Mouse (Mus musculus) G1E (cell line): ENCODE data around the gene Fer. TPM values are rescaled to one million over a fixed set of nuclear protein-coding genes. Genes with fewer than 3 reads are reported as not detected.

Experiments
- ATAC-seq: 2 replicates; pipeline ENCODE4 v1.8.0; 2016; ENCODE audit warnings: mild to moderate bottlenecking; ENCODE audit not compliant: insufficient number of reproducible peaks, poor library complexity, low FRiP score, severe bottlenecking; ENCODE audit errors: extremely low read depth
- DNase-seq: peaks from one replicate; pipeline ENCODE4 v3.0.0; 2012; ENCODE audit warnings: low spot score
- H3K27me3 ChIP-seq: 2 replicates; pipeline ENCODE4 v1.6.1; 2012; ENCODE audit warnings: mild to moderate bottlenecking, low read length, inconsistent platforms; ENCODE audit not compliant: insufficient read depth
- H3K36me3 ChIP-seq: replicated peaks from 2 replicates; pipeline ENCODE3; 2012; ENCODE audit warnings: mild to moderate bottlenecking, inconsistent platforms
- H3K4me1 ChIP-seq: 2 replicates; pipeline ENCODE4 v1.6.1; 2012; ENCODE audit warnings: low read depth, low read length, inconsistent platforms, mixed read lengths; ENCODE audit not compliant: insufficient read depth
- H3K4me3 ChIP-seq: 2 replicates; pipeline ENCODE4 v1.5.1; 2012; ENCODE audit warnings: low read depth, mild to moderate bottlenecking, inconsistent platforms, low read length, moderate library complexity, mixed read lengths
- H3K9me3 ChIP-seq: replicated peaks from 2 replicates; pipeline ENCODE4 v1.6.1; 2012; ENCODE audit warnings: inconsistent platforms
- CTCF ChIP-seq: IDR thresholded peaks from 2 replicates; pipeline ENCODE4 v1.5.1; 2012; ENCODE audit warnings: low read depth, low read length, inconsistent platforms, mixed read lengths
- GATA1 ChIP-seq: IDR thresholded peaks from 2 replicates; pipeline ENCODE4 v1.6.1; 2012; ENCODE audit warnings: borderline replicate concordance, low read length, inconsistent platforms, mixed read lengths
- GATA2 ChIP-seq: IDR thresholded peaks from 2 replicates; pipeline ENCODE4 v1.6.1; 2012; ENCODE audit warnings: low read depth, low read length, inconsistent platforms, borderline replicate concordance
- POLR2AphosphoS5 ChIP-seq: IDR thresholded peaks from 2 replicates; pipeline ENCODE4 v1.6.1; 2012; ENCODE audit warnings: low read depth, low read length, inconsistent platforms; ENCODE audit not compliant: insufficient replicate concordance
- TAL1 ChIP-seq: conservative IDR thresholded peaks from 2 replicates; pipeline ENCODE4 v1.6.1; 2012; ENCODE audit warnings: low read depth, low read length, inconsistent platforms, mixed read lengths
- polyA plus RNA-seq: library from polyadenylated mRNA; stranded (reverse); fragments of >175 nt; gene quantifications from 2 replicates; pipeline ENCODE4 v1.2.3, GENCODE M21; 2012
- total RNA-seq, 2 experiments: library from RNA; stranded (forward) in 1 of 2; stranded (reverse) in 1 of 2; fragments of 200-1000 nt in 1 of 2; fragments of >200 nt in 1 of 2; fragmentation: Nextera tagmentation in 1 of 2; gene quantifications; 2 replicates each; pipeline ENCODE4 v1.2.3; 2014 to 2017

Fer gene
- total and polyA plus RNA-seq, 3 experiments: 1.9 to 39.8 (median 27.9) TPM

GRCm38 (mm10) chr17:64053636-64054035, 190.8 kb downstream of the Fer start:
- no peak for ATAC-seq
- TF ChIP-seq GATA1 (no peak), GATA2 (no peak), TAL1 (no peak), CTCF (no peak), POLR2AphosphoS5 (no peak)
- no peak overlapping the region for H3K4me3 ChIP-seq
- peaks cover 7% of the 10 kb centered on the region for H3K36me3 ChIP-seq
- no peaks in the 10 kb centered on the region for H3K27me3 ChIP-seq
- H3K9me3 ChIP-seq: no peaks in the 10 kb centered on the region
- DNase-seq: no peak
- H3K4me1 ChIP-seq: no peaks in the 10 kb centered on the region

GRCm38 (mm10) chr17:64060529-64060928, 197.7 kb downstream of the Fer start:
- DNase-seq (no peak), ATAC-seq (no peak)
- no peak overlapping the region for H3K4me3 ChIP-seq
- no peaks in the 10 kb centered on the region for H3K4me1 ChIP-seq
- TF ChIP-seq POLR2AphosphoS5: no peak
- TF ChIP-seq GATA1: no peak
- TF ChIP-seq GATA2: no peak
- no peak for TF ChIP-seq CTCF
- TF ChIP-seq TAL1: no peak
- H3K36me3 ChIP-seq: peaks cover 5% of the 10 kb centered on the region
- no peaks in the 10 kb centered on the region for H3K27me3 ChIP-seq
- no peaks in the 10 kb centered on the region for H3K9me3 ChIP-seq

GRCm38 (mm10) chr17:64065243-64065642, 202.4 kb downstream of the Fer start:
- H3K4me1 ChIP-seq: no peaks in the 10 kb centered on the region
- no peaks in the 10 kb centered on the region for H3K9me3 ChIP-seq
- no peaks in the 10 kb centered on the region for H3K27me3 ChIP-seq
- peaks cover 5% of the 10 kb centered on the region for H3K36me3 ChIP-seq
- TF ChIP-seq GATA1: no peak
- TF ChIP-seq CTCF: no peak
- no peak for TF ChIP-seq TAL1
- no peak for TF ChIP-seq GATA2
- no peak for TF ChIP-seq POLR2AphosphoS5
- DNase-seq (no peak), ATAC-seq (no peak)
- no peak overlapping the region for H3K4me3 ChIP-seq

- ATAC-seq (no peak), DNase-seq (no peak)
- Histone ChIP-seq H3K4me1 (no peaks in the 10 kb centered on the region), H3K4me3 (no peak overlapping the region), H3K9me3 (no peaks in the 10 kb centered on the region), H3K36me3 (peaks cover 7% of the 10 kb centered on the region), H3K27me3 (no peaks in the 10 kb centered on the region)
- TF ChIP-seq CTCF: no peak
Observed at GRCm38 (mm10) chr17:64077392-64077791, 214.5 kb downstream of the Fer start.

GRCm38 (mm10) chr17:64084751-64085150, 221.9 kb downstream of the Fer start:
- TF ChIP-seq GATA2 (no peak), CTCF (no peak), POLR2AphosphoS5 (no peak), GATA1 (no peak), TAL1 (no peak)
- no peak for ATAC-seq
- no peaks in the 10 kb centered on the region for H3K4me1 ChIP-seq

GRCm38 (mm10) chr17:64085493-64085892, 222.6 kb downstream of the Fer start:
- H3K9me3 ChIP-seq: no peaks in the 10 kb centered on the region
- no peak overlapping the region for H3K4me3 ChIP-seq
- no peak for TF ChIP-seq GATA1
- no peak for TF ChIP-seq CTCF
- TF ChIP-seq TAL1: no peak
- no peaks in the 10 kb centered on the region for H3K4me1 ChIP-seq
- no peaks in the 10 kb centered on the region for H3K27me3 ChIP-seq
- no peak for ATAC-seq
- no peak for DNase-seq
- peaks cover 2% of the 10 kb centered on the region for H3K36me3 ChIP-seq

More at GRCm38 (mm10) chr17:64084751-64085150, 221.9 kb downstream of the Fer start:
- Histone ChIP-seq H3K4me3 (no peak overlapping the region), H3K36me3 (peaks cover 2% of the 10 kb centered on the region), H3K27me3 (no peaks in the 10 kb centered on the region), H3K9me3 (no peaks in the 10 kb centered on the region)
- DNase-seq: no peak

GRCm38 (mm10) chr17:64086875-64087608, 224.2 kb downstream of the Fer start:
- DNase-seq: no peak
- ATAC-seq: no peak
- H3K36me3 ChIP-seq: peaks cover 2% of the 10 kb centered on the region
- no peak overlapping the region for H3K4me3 ChIP-seq
- H3K9me3 ChIP-seq: no peaks in the 10 kb centered on the region
- no peak for TF ChIP-seq CTCF
- TF ChIP-seq GATA2: no peak
- TF ChIP-seq TAL1: no peak
- no peak for TF ChIP-seq GATA1
- no peak for TF ChIP-seq POLR2AphosphoS5
- H3K27me3 ChIP-seq: no peaks in the 10 kb centered on the region
- H3K4me1 ChIP-seq: no peaks in the 10 kb centered on the region
